Mouse (Mus musculus) myocyte (in vitro differentiated cells): Measurements from ENCODE around the gene Sike1. TPM values are rescaled to one million over a fixed set of nuclear protein-coding genes. Genes with fewer than 3 reads are reported as not detected.
A peak's percentile ranks its signal among the peaks of the same experiment; 100 is the strongest.

Experiments used
- H3K27me3 ChIP-seq: one replicate; pipeline ENCODE4 v1.6.1; 2011; ENCODE audit not compliant: control insufficient read depth, insufficient read depth, insufficient read length
- H3K36me3 ChIP-seq: one replicate; pipeline ENCODE4 v1.6.1; 2011; ENCODE audit not compliant: control insufficient read depth, insufficient read depth
- H3K4me2 ChIP-seq: one replicate; pipeline ENCODE4 v1.6.1; 2011; ENCODE audit warnings: low read depth, control low read depth
- H3K4me3 ChIP-seq: one replicate; pipeline ENCODE4 v1.5.1; 2011; ENCODE audit warnings: mild to moderate bottlenecking, control low read depth, moderate library complexity
- H3K79me2 ChIP-seq: one replicate; pipeline ENCODE4 v1.6.1; 2011; ENCODE audit not compliant: control insufficient read depth, insufficient read depth
- H3ac ChIP-seq: one replicate; pipeline ENCODE4 v1.6.1; 2011; ENCODE audit not compliant: control insufficient read depth, insufficient read length
- CEBPB ChIP-seq: IDR thresholded peaks from 2 replicates; pipeline ENCODE4 v1.6.1; 2011; ENCODE audit warnings: mild to moderate bottlenecking, moderate library complexity; ENCODE audit not compliant: poor library complexity, insufficient read depth, severe bottlenecking
- E2F4 ChIP-seq: IDR thresholded peaks from one replicate; pipeline ENCODE4 v1.6.1; 2011; ENCODE audit warnings: mild to moderate bottlenecking, control low read depth, moderate library complexity; ENCODE audit not compliant: insufficient read depth
- MAX ChIP-seq: IDR thresholded peaks from one replicate; pipeline ENCODE4 v1.6.1; 2011; ENCODE audit warnings: low read depth, mild to moderate bottlenecking, control low read depth
- MYOD1 ChIP-seq, 3 experiments: IDR thresholded peaks; one replicate each; pipeline ENCODE4 v1.6.1; 2011; ENCODE audit warnings: control low read depth in 2 of 3, low read depth in 2 of 3, mild to moderate bottlenecking in 2 of 3, moderate library complexity in 1 of 3; ENCODE audit not compliant: insufficient read length in 2 of 3, control insufficient read depth in 1 of 3
- MYOG ChIP-seq, 3 experiments: IDR thresholded peaks; one replicate each; pipeline ENCODE4 v1.6.1; 2011; ENCODE audit warnings: control low read depth in 2 of 3, low read depth in 2 of 3, mild to moderate bottlenecking in 2 of 3; ENCODE audit not compliant: insufficient read length in 2 of 3, control insufficient read depth in 1 of 3, insufficient read depth in 1 of 3
- POLR2A ChIP-seq: IDR thresholded peaks from one replicate; pipeline ENCODE4 v1.6.1; 2011; ENCODE audit warnings: low read depth, mild to moderate bottlenecking, control low read depth, moderate library complexity; ENCODE audit not compliant: insufficient read length
- POLR2AphosphoS2 ChIP-seq: IDR thresholded peaks from one replicate; pipeline ENCODE4 v1.6.1; 2011; ENCODE audit warnings: low read depth, control low read depth; ENCODE audit not compliant: insufficient read length
- REST ChIP-seq: IDR thresholded peaks from one replicate; pipeline ENCODE4 v1.6.1; 2011; ENCODE audit warnings: mild to moderate bottlenecking, control low read depth, moderate library complexity; ENCODE audit not compliant: insufficient read depth, insufficient read length
- SRF ChIP-seq: IDR thresholded peaks from one replicate; pipeline ENCODE4 v1.6.1; 2011; ENCODE audit warnings: low read depth; ENCODE audit not compliant: control insufficient read depth, insufficient read length
- TCF12 ChIP-seq: IDR thresholded peaks from one replicate; pipeline ENCODE4 v1.6.1; 2011; ENCODE audit warnings: mild to moderate bottlenecking, control low read depth; ENCODE audit not compliant: poor library complexity, insufficient read depth, severe bottlenecking
- TCF3 ChIP-seq: IDR thresholded peaks from one replicate; pipeline ENCODE4 v1.6.1; 2011; ENCODE audit warnings: low read depth, control low read depth; ENCODE audit not compliant: insufficient read length
- USF1 ChIP-seq: IDR thresholded peaks from one replicate; pipeline ENCODE4 v1.6.1; 2011; ENCODE audit warnings: low read depth, mild to moderate bottlenecking, control low read depth, moderate library complexity
- polyA plus RNA-seq: library from polyadenylated mRNA; unstranded; fragments of >200 nt; fragmentation: generic; extraction: Trizol; gene quantifications from one replicate; pipeline ENCODE4 v1.2.1, GENCODE M21; 2012; ENCODE audit warnings: missing spikeins

Sike1 gene
- polyA plus RNA-seq, 1 experiment: 27.0 TPM

GRCm38 (mm10) chr3:102995233-102995604, 289 bp upstream of the Sike1 start:
- Histone ChIP-seq H3K79me2 (peaks cover 15% of the 10 kb centered on the region), H3K27me3 (no peaks in the 10 kb centered on the region), H3ac (peak overlapping the region; percentile 63), H3K4me2 (peak overlapping the region; percentile 95), H3K4me3 (peak overlapping the region; percentile 45), H3K36me3 (peaks cover 18% of the 10 kb centered on the region)
- TF ChIP-seq MYOD1 (IDR thresholded peaks at IDR 0.05; ENCODE audit: control insufficient read depth in 1 of 3, insufficient read length in 2 of 3, low read depth in 2 of 3) (no peak), TCF3 (no peak), USF1 (no peak), POLR2A (no peak), MAX (no peak), REST (no peak), CEBPB (no peak)

DNA sequence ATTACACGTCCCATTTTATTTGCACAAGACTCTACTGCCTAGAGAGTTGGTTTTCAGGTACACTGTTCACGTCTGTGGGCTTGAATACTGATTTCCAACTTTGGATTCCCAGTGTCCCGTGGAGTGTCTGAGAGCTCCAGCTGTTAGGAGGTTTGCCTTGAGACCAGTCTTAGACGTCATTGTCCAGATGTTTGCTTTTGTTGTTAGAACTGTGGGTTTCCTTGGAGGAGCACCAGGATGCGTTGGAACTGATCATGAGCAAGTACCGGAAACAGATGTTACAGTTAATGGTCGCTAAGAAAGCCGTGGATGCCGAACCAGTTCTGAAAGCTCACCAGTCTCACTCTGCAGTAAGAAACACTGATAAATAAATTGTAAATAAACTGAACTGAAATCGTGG, 1.5 kb downstream of the Sike1 start:
- peak overlapping the region; percentile 45 for H3K4me3 ChIP-seq
- no peaks in the 10 kb centered on the region for H3K27me3 ChIP-seq
- no peak overlapping the region for H3ac ChIP-seq
- H3K79me2 ChIP-seq: peaks cover 15% of the 10 kb centered on the region
- peaks cover 27% of the 10 kb centered on the region for H3K36me3 ChIP-seq
- H3K4me2 ChIP-seq: peak overlapping the region; percentile 75
- TF ChIP-seq E2F4 (no peak), MAX (no peak)

GRCm38 (mm10) chr3:102997591-102997990, 2.1 kb downstream of the Sike1 start:
- Histone ChIP-seq H3K27me3 (no peaks in the 10 kb centered on the region), H3ac (no peak overlapping the region), H3K36me3 (peaks cover 33% of the 10 kb centered on the region), H3K4me3 (no peak overlapping the region), H3K4me2 (peak overlapping the region; percentile 75), H3K79me2 (peaks cover 15% of the 10 kb centered on the region)
- TF ChIP-seq SRF (no peak), MYOD1 (IDR thresholded peaks at IDR 0.05; ENCODE audit: control insufficient read depth in 1 of 3, insufficient read length in 2 of 3, low read depth in 2 of 3) (no peak), MYOG (IDR thresholded peaks at IDR 0.05; ENCODE audit: control insufficient read depth in 1 of 3, insufficient read depth in 1 of 3, insufficient read length in 2 of 3, low read depth in 2 of 3) (no peak)

DNA sequence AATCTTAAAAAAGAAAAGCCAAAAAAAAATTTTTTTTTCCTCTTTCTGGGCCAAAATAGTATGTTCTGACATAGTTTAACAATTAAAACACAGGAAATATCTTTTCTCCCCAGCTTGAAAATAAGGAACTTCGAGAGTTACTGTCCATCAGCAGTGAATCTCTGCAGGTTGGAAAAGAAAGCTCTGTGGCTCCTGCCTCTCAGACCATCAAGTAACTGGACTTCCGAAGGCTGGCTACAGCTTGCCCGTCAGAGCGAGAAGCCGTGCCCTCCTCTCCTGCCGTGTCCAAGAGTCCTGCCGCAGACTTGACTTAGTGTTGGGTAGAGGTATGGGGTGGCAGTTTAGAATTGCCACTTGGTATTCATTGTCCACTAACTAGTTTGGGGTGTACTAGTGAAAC, 6.1 kb downstream of the Sike1 start:
- Histone ChIP-seq H3K27me3 (no peaks in the 10 kb centered on the region), H3K79me2 (peaks cover 9% of the 10 kb centered on the region), H3ac (no peak overlapping the region), H3K4me3 (no peak overlapping the region), H3K4me2 (no peak overlapping the region), H3K36me3 (peaks cover 52% of the 10 kb centered on the region)
- TF ChIP-seq TCF12: no peak
- TF ChIP-seq POLR2A: no peak
- TF ChIP-seq MYOG (IDR thresholded peaks at IDR 0.05; ENCODE audit: control insufficient read depth in 1 of 3, insufficient read depth in 1 of 3, insufficient read length in 2 of 3, low read depth in 2 of 3): no peak
- no peak for TF ChIP-seq REST
- TF ChIP-seq POLR2AphosphoS2: no peak
- TF ChIP-seq TCF3: no peak
- no peak for TF ChIP-seq E2F4

DNA sequence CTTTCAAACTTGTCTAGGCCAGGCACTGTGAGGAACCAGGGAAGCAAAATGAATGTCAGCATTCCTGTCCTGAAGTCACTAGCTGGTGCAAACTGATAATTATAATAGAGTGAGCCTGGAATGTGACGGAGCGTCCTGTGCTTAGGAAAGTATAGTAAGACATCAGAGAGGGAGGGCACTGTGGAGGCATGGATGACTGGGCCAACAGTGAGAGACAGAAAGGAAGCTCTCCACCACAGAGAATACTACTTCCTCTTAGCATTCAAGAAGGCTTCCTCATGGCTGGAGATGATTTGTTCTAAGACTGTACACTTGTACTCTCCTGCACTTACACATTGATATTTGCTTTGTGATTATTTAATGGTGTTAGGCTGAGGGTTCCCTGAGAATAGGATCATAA, 21.8 kb downstream of the Sike1 start:
- Histone ChIP-seq H3K36me3 (no peaks in the 10 kb centered on the region), H3K27me3 (no peaks in the 10 kb centered on the region), H3K4me3 (no peak overlapping the region), H3K4me2 (no peak overlapping the region), H3ac (no peak overlapping the region), H3K79me2 (peaks cover 20% of the 10 kb centered on the region)
- no peak for TF ChIP-seq POLR2AphosphoS2
- no peak for TF ChIP-seq MYOG (IDR thresholded peaks at IDR 0.05; ENCODE audit: control insufficient read depth in 1 of 3, insufficient read depth in 1 of 3, insufficient read length in 2 of 3, low read depth in 2 of 3)
- no peak for TF ChIP-seq USF1
- no peak for TF ChIP-seq POLR2A
- no peak for TF ChIP-seq REST
- no peak for TF ChIP-seq SRF
- no peak for TF ChIP-seq TCF12

DNA sequence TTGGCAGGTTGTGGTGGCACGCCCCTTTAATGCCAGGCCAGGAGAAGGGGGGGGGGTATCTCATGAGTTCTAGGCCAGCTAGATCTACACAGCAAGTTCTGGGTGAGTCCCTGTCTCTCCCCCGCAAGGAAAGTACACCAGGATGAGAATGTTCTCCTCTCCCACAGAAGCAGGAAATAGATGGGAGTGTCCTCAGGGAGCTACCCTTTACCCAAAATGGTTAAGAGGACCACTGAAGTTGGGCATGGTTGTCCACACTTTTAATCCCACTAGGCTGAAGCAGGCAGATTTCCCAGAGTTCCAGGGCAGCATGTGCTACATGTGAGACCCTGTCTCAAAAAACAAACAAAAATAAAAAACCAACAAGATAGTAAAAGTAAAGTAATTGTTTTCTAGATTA, 24.0 kb downstream of the Sike1 start:
- no peak overlapping the region for H3ac ChIP-seq

More for the DNA sequence above, 24.0 kb downstream of the Sike1 start:
- TF ChIP-seq MYOG (IDR thresholded peaks at IDR 0.05; ENCODE audit: control insufficient read depth in 1 of 3, insufficient read depth in 1 of 3, insufficient read length in 2 of 3, low read depth in 2 of 3) (no peak), SRF (no peak), CEBPB (no peak), MYOD1 (IDR thresholded peaks at IDR 0.05; ENCODE audit: control insufficient read depth in 1 of 3, insufficient read length in 2 of 3, low read depth in 2 of 3) (no peak), POLR2AphosphoS2 (no peak), REST (no peak), POLR2A (no peak), MAX (no peak), E2F4 (no peak)
- peaks cover 39% of the 10 kb centered on the region for H3K79me2 ChIP-seq
- no peaks in the 10 kb centered on the region for H3K27me3 ChIP-seq
- H3K4me2 ChIP-seq: peak overlapping the region; percentile 88
- H3K36me3 ChIP-seq: no peaks in the 10 kb centered on the region
- peak overlapping the region; percentile 100 for H3K4me3 ChIP-seq
